Mouse (Mus musculus): Measurements from ENCODE around the gene Spag9. TPM values are rescaled to one million over a fixed set of nuclear protein-coding genes. Genes with fewer than 3 reads are reported as not detected.

Spag9 gene
- polyA plus RNA-seq, 1 experiment from 2014 or later = 87.4 TPM

DNA sequence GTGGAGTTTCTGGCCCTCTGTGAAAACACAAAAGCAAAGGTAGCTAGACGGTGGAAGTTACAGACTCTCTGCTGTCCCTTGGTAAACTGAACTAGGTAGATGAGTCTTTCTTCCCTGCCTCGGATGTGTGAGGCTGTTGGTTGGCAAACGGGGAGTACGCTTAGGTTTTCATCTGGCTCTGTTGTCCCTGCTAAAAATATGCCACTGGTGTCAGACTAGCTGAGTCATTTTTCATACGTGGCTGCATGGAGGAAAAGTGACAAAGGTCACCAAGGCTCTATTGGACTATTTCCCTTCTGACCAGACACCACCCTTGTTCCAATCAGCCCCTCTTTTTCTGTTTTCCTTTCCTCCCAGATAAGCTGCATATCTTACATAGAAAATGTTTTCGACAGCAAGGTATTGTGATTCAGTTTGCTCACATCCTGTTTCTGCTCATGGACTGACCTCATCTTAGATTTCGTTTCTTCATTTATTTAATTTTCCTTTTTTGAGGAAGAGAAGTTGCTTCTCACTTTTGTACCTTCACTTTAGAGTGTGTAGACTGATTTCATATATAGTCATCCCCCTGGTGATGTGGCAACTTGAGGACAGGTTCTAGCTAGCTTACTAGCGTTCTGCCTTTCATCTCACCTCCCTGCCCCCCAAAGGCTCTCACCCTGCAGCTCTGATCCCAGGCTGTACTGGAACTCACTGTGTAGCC lies 8.1 kb upstream of the Spag9 start:
- ATAC-seq (peak; percentile 43), DNase-seq (ENCODE audit: low spot score) (peak; percentile 47)
- peaks cover 12% of the 10 kb centered on the region; the same call in 1 of the 2 replicates for H3K4me1 ChIP-seq (ENCODE audit: insufficient read depth, low read depth, low read length)
- H3K9ac ChIP-seq (replicated peaks; ENCODE audit: low read depth) = no peak overlapping the region
- TF ChIP-seq CTCF (IDR thresholded peaks at IDR 0.05) (no peak), EP300 (IDR thresholded peaks at IDR 0.05) (peak; percentile 50; the same call in 1 of the 2 replicates)
- no peaks in the 10 kb centered on the region for H3K27me3 ChIP-seq (replicated peaks; ENCODE audit: insufficient read depth, low read length)
- H3K9me3 ChIP-seq (ENCODE audit: low read length) = no peaks in the 10 kb centered on the region
- 49% methylated on average over 8 of the region's 8 CpGs for WGBS
- H3K4me3 ChIP-seq (ENCODE audit: low read depth, low read length) = no peak overlapping the region
- H3K36me3 ChIP-seq (ENCODE audit: insufficient read depth, low read length) = no peaks in the 10 kb centered on the region
- H3K4me2 ChIP-seq (replicated peaks; ENCODE audit: low read depth, low read length) = peak overlapping the region; percentile 28; the same call in 1 of the 2 replicates
- H3K27ac ChIP-seq (ENCODE audit: low read length) = peak overlapping the region; percentile 90

DNA sequence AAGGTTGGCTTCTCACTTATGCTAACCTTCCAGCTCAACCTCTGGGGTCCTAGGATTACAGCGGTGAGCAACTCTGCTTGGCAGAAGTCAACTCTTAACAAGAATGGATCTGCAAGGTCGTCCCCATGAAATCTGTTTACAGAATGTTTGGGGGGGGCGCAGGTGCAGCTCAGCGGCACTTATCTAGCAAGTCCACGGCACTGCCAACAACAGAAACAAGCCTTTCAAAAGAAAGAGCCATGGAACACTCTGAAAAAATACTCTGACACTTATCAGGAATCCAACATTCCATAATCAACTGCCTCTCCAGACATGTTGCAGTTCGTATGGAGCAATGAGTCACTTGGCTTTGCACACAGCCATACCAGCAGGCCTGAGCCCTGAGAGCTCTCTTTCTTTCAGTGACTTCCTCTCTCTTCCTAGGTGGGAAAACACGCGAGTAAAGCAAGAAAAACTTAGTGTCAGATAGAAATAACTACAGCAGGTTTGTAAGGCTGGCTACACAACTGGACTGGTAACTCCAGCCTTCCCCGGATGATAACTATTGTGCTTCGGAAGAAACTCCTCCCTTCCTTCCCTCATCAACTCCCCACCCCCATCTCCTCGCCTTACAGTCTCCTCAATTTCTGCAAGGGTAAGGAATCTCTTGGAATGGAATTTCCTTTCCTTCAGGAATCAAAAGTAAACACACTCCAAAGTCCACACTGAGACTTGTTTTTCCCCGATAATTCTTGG lies 7.4 kb upstream of the Spag9 start:
- 20% methylated on average over 12 of the region's 12 CpGs for WGBS
- Histone ChIP-seq H3K27ac (ENCODE audit: low read length) (peak overlapping the region; percentile 90), H3K4me3 (ENCODE audit: low read depth, low read length) (no peak overlapping the region), H3K4me2 (replicated peaks; ENCODE audit: low read depth, low read length) (peak overlapping the region; percentile 28; the same call in 1 of the 2 replicates), H3K27me3 (replicated peaks; ENCODE audit: insufficient read depth, low read length) (no peaks in the 10 kb centered on the region), H3K9ac (replicated peaks; ENCODE audit: low read depth) (no peak overlapping the region), H3K9me3 (ENCODE audit: low read length) (no peaks in the 10 kb centered on the region), H3K36me3 (ENCODE audit: insufficient read depth, low read length) (no peaks in the 10 kb centered on the region), H3K4me1 (ENCODE audit: insufficient read depth, low read depth, low read length) (peaks cover 12% of the 10 kb centered on the region; the same call in 1 of the 2 replicates)
- DNase-seq (ENCODE audit: low spot score) = peak; percentile 84
- peak; percentile 87 for ATAC-seq
- TF ChIP-seq CTCF (IDR thresholded peaks at IDR 0.05) = no peak
- TF ChIP-seq EP300 (IDR thresholded peaks at IDR 0.05) = peak; percentile 48; the same call in 1 of the 2 replicates

DNA sequence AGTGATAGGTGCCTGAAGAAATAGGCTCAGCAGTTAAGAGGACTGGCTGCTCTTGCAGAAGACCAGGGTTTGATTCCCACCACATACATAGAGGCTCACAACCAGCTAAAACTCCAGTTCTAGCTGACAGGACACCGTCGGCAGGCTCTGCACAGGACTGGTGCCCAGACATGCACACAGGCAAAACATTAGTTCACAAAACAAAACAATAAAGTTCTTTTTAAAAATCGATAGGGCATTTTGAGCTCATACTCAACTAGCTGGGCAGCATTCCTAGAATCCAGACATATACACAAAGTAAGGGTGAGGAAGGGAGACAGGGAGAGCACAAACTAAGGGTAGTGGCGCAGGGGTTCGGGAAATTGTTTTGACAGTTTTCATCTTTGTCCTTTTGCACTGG lies 1.4 kb upstream of the Spag9 start:
- Histone ChIP-seq H3K9ac (replicated peaks; ENCODE audit: low read depth) (0 out of 2 replicates have a peak overlapping the region, but pooled peaks have one; percentile 2), H3K4me2 (replicated peaks; ENCODE audit: low read depth, low read length) (peak overlapping the region; percentile 69), H3K27ac (ENCODE audit: low read length) (peak overlapping the region; percentile 99), H3K36me3 (ENCODE audit: insufficient read depth, low read length) (no peaks in the 10 kb centered on the region), H3K4me3 (ENCODE audit: low read depth, low read length) (peak overlapping the region; percentile 96; the same call in 1 of the 2 replicates), H3K9me3 (ENCODE audit: low read length) (no peaks in the 10 kb centered on the region), H3K27me3 (replicated peaks; ENCODE audit: insufficient read depth, low read length) (no peaks in the 10 kb centered on the region), H3K4me1 (ENCODE audit: insufficient read depth, low read depth, low read length) (peaks cover 7% of the 10 kb centered on the region; the same call in 1 of the 2 replicates)
- DNase-seq (ENCODE audit: low spot score) (peak; percentile 18), ATAC-seq (no peak)
- TF ChIP-seq CTCF (IDR thresholded peaks at IDR 0.05) (no peak), EP300 (IDR thresholded peaks at IDR 0.05) (no peak)
- WGBS = 53% methylated on average over 5 of the region's 5 CpGs

GRCm38 (mm10) chr11:93995111-93995719 lies 676 bp upstream of the Spag9 start:
- DNase-seq (ENCODE audit: low spot score) = peak; percentile 99
- Histone ChIP-seq H3K4me3 (ENCODE audit: low read depth, low read length) (peak overlapping the region; percentile 96), H3K36me3 (ENCODE audit: insufficient read depth, low read length) (no peaks in the 10 kb centered on the region), H3K27me3 (replicated peaks; ENCODE audit: insufficient read depth, low read length) (no peaks in the 10 kb centered on the region), H3K4me2 (replicated peaks; ENCODE audit: low read depth, low read length) (peak overlapping the region; percentile 69), H3K4me1 (ENCODE audit: insufficient read depth, low read depth, low read length) (peaks cover 10% of the 10 kb centered on the region; the same call in 1 of the 2 replicates), H3K27ac (ENCODE audit: low read length) (peak overlapping the region; percentile 99), H3K9me3 (ENCODE audit: low read length) (no peaks in the 10 kb centered on the region), H3K9ac (replicated peaks; ENCODE audit: low read depth) (peak overlapping the region; percentile 97)
- TF ChIP-seq CTCF (IDR thresholded peaks at IDR 0.05) (no peak), EP300 (IDR thresholded peaks at IDR 0.05) (peak; percentile 71)
- WGBS = 2% methylated on average over 15 of the region's 15 CpGs
- ATAC-seq = peak; percentile 86

DNA sequence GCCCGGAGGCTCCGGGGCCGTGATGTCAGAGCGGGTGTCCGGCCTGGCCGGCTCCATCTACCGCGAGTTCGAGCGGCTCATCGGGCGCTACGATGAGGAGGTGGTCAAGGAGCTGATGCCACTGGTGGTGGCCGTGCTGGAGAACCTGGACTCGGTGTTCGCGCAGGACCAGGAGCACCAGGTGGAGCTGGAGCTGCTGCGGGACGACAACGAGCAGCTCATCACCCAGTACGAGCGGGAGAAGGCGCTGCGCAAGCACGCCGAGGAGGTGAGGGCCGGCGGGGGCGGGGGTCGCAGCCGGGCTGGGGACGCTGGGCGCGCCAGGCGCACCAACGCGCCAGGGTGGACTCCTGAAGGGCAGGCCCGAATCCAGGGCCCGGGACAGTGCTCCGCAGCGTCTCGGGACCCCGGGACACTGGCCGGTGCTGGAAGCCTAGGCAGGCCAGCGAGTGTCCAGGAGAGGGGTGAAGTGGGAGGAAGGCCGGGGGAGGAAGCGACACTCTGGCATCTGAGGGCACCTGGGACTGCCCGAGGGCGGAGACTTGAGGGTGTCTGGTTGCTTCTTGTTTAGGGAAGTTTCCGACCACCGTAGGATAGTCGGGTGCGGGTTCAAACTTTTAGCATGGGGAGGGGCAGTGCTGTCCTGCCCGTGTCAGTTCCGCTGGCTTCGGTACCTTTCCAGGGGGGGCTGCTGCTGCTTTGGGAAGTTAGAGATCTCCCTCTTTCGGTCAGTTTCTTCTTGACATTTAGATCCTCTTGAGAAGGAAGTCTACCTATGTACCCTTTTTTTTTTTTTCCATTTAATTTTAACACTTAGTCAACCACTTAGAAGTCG lies 632 bp downstream of the Spag9 start:
- no peaks in the 10 kb centered on the region for H3K27me3 ChIP-seq (replicated peaks; ENCODE audit: insufficient read depth, low read length)
- no peaks in the 10 kb centered on the region for H3K36me3 ChIP-seq (ENCODE audit: insufficient read depth, low read length)
- ATAC-seq (peak; percentile 5), DNase-seq (ENCODE audit: low spot score) (peak; percentile 88)
- no peaks in the 10 kb centered on the region for H3K9me3 ChIP-seq (ENCODE audit: low read length)
- H3K4me3 ChIP-seq (ENCODE audit: low read depth, low read length) = peak overlapping the region; percentile 96
- peak overlapping the region; percentile 99 for H3K27ac ChIP-seq (ENCODE audit: low read length)
- WGBS = under 1% methylated on average over 56 of the region's 58 CpGs
- H3K9ac ChIP-seq (replicated peaks; ENCODE audit: low read depth) = peak overlapping the region; percentile 97
- H3K4me1 ChIP-seq (ENCODE audit: insufficient read depth, low read depth, low read length) = peaks cover 10% of the 10 kb centered on the region; the same call in 1 of the 2 replicates
- peak overlapping the region; percentile 69 for H3K4me2 ChIP-seq (replicated peaks; ENCODE audit: low read depth, low read length)
- TF ChIP-seq CTCF (IDR thresholded peaks at IDR 0.05) = peak; percentile 54
- no peak for TF ChIP-seq EP300 (IDR thresholded peaks at IDR 0.05)
